Mouse (Mus musculus): ENCODE data around the gene Anapc16. TPM values are rescaled to one million over a fixed set of nuclear protein-coding genes. Genes with fewer than 3 reads are reported as not detected.

The Anapc16 gene
- total RNA-seq, 2 experiments from 2014 or later = 49.5 to 50.7 TPM

DNA sequence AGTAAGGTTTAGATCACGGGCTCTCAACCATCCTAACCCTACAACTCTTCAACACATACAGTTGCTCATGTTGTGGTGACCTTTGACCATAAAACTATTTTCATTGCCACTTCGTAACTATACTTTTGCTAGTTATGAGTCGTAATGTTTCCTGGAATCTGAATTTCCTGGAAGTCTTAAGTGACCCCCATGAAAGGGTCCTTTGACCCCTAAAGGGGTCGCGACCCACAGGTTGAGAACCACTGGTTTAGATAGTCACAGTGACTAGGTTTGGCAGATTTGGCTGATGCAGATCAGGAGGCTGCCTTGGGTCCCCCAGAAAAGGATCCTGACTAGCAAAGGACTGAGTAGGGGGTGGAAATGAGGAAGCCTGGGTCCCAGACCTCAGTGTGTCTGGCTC, 64.3 kb downstream of the Anapc16 start:
- Histone ChIP-seq H3K27ac (no peak overlapping the region), H3K4me3 (no peak overlapping the region)
- no peak for DNase-seq
- intact Hi-C loops (cut with DNase I) = no loop called here
- TF ChIP-seq CTCF (IDR thresholded peaks at IDR 0.05) = no peak

Other genes with a start within 250 kb of the Anapc16 start
- gene Dnajb12, start 123.6 kb downstream of the Anapc16 start, total RNA-seq (2021) = 10 to 100 TPM; 60.4 to 77.5 TPM
- 100 to 1,000 TPM in 1 of 2 experiments, 10 to 100 TPM in 1; 15.4 to 183 TPM for gene Ddit4, start 51.3 kb downstream of the Anapc16 start, total RNA-seq (2021)
- gene Ascc1, start 330 bp downstream of the Anapc16 start, total RNA-seq (2021) = 10 to 100 TPM; 13.6 to 14.6 TPM
- gene Spock2, start 103.1 kb upstream of the Anapc16 start, total RNA-seq (2021) = 1 to 10 TPM; 6.1 to 6.5 TPM
- gene Chst3, start 216.1 kb upstream of the Anapc16 start, total RNA-seq (2021) = under 1 TPM; 0.23 to 0.64 TPM